Mouse (Mus musculus): ENCODE results near the gene Cdk5r2. TPM values are rescaled to one million over a fixed set of nuclear protein-coding genes. Genes with fewer than 3 reads are reported as not detected.

Cdk5r2 gene
- not detected in 2 replicates for polyA plus RNA-seq (2014; fragmentation: Nextera tagmentation; extraction: Ambion mirVana)

DNA sequence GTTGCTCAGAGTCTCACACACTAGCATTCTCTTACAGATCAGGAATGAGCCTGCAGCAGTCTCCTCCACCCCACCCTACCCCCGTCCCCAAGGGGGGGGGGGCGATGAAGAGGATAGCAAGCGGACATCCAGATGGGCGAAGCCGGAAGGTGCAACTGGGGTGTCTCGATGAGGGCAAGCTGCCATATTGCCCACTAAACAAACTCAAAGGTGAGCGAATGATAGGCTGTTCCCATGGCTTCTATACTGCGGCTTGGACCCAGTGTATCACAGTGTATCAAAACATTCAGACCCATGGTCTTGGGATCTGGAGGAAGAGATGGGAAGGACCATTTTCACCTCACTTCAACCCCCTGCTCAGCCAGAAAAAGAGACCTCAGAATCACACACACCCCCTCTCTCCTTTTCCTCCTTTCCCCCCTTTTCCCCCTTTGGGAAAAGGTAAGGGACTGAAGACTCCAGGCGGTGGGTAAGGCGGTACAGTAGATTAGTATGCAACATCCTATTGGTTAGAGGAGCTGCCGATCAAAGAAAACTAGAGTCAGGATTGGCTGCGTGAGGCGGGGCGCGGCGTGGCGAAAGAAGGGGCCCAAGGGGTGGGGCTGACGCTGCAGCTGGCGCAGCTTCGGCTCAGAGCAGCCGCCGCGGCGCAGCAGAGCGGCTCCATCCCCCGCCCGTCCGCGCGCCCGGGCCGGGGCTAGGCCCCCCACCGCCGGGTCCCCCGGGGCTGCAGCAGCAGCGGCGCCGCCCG is at the start of gene Cdk5r2:
Gene Cdk5r2 (plus strand): TSS at position 629 of the 751 bp plus-strand sequence.
- peak; percentile 93 for ATAC-seq (ENCODE audit: insufficient read depth)
- peak within 1 kb of the TSS; percentile 42 for H3K9ac ChIP-seq

DNA sequence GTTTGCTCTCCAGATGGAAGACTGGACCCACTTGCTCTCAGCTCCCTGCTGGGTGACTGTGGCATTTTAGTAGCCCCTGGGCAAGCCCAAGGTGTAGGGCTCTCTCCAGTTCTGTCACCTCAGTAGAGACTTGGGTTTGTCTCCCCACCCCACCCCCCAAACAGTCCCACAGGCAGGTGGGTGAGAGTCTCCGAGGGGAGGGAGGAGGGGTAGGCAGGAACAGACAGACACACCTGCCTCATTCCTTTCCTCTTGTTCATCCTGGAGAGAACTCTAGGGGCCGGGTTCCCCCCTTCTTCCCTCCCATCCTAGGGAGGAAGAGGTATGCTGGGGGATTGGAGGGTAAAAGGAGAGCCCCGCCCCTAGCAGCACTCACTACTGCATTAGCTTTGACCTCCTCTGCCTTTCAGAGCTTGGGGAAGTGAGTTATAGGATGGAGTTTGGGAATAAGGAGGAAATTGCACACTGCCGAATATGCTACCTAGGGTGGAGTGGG is 49.3 kb upstream of the Cdk5r2 start:
- 15% methylated on average over 4 of the region's 4 CpGs for WGBS
- no peak for DNase-seq
- Histone ChIP-seq H3K4me1 (ENCODE audit: insufficient read depth) (peaks cover 11% of the 10 kb centered on the region; the same call in 1 of the 2 replicates), H3K4me3 (ENCODE audit: low read depth, low read length) (no peak overlapping the region), H3K4me2 (no peak overlapping the region), H3K27me3 (ENCODE audit: insufficient read depth, low read length) (peaks cover 87% of the 10 kb centered on the region), H3K9ac (no peak overlapping the region), H3K9me3 (ENCODE audit: low read depth, low read length) (no peaks in the 10 kb centered on the region), H3K27ac (ENCODE audit: low read depth) (no peak overlapping the region), H3K36me3 (ENCODE audit: insufficient read depth) (no peaks in the 10 kb centered on the region)
- ATAC-seq (ENCODE audit: insufficient read depth): no peak
- no peak for TF ChIP-seq CTCF (IDR thresholded peaks at IDR 0.05; ENCODE audit: low read depth)

More for the DNA sequence above, at the start of gene Cdk5r2:
- TF ChIP-seq CTCF (IDR thresholded peaks at IDR 0.05; ENCODE audit: low read depth): no peak
- no peaks in the 10 kb centered on the region for H3K9me3 ChIP-seq (ENCODE audit: low read depth, low read length)
- DNase-seq: peak; percentile 95
- WGBS: 3% methylated on average over 39 of the region's 39 CpGs
- H3K27me3 ChIP-seq (ENCODE audit: insufficient read depth, low read length): peaks cover 96% of the 10 kb centered on the region
- H3K4me3 ChIP-seq (ENCODE audit: low read depth, low read length): peak within 1 kb of the TSS; percentile 59
- peaks cover 9% of the 10 kb centered on the region; the same call in 1 of the 2 replicates for H3K4me1 ChIP-seq (ENCODE audit: insufficient read depth)
- H3K4me2 ChIP-seq: peak within 1 kb of the TSS; percentile 95
- no peaks in the 10 kb centered on the region for H3K36me3 ChIP-seq (ENCODE audit: insufficient read depth)
- no peak within 1 kb of the TSS for H3K27ac ChIP-seq (ENCODE audit: low read depth)

DNA sequence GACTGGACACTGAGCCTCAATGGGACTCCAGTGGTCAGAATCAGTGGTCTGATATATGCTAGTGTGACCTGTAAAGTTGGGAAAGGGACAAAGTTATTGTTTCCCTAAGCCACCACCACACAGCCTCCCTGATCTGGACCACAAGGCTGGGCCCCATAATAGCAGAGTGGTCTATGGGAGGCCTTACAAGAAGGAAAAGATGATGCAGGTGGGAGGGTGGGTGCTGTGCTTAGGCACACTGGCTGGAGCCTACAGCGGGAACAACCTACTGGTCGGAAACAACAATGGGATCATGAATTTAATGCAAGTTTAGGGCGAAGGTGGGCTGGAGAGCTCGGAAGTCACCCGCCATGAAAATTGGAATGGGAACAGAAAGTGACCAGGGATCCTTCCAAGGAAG is 48.9 kb upstream of the Cdk5r2 start:
- H3K36me3 ChIP-seq (ENCODE audit: insufficient read depth): no peaks in the 10 kb centered on the region
- 0 out of 2 replicates have a peak overlapping the region, but pooled peaks have one; percentile 25 for H3K4me3 ChIP-seq (ENCODE audit: low read depth, low read length)
- 16% methylated on average over 5 of the region's 5 CpGs for WGBS
- peaks cover 83% of the 10 kb centered on the region for H3K27me3 ChIP-seq (ENCODE audit: insufficient read depth, low read length)
- ATAC-seq (ENCODE audit: insufficient read depth): no peak
- peaks cover 11% of the 10 kb centered on the region; the same call in 1 of the 2 replicates for H3K4me1 ChIP-seq (ENCODE audit: insufficient read depth)
- no peak overlapping the region for H3K27ac ChIP-seq (ENCODE audit: low read depth)
- H3K9me3 ChIP-seq (ENCODE audit: low read depth, low read length): no peaks in the 10 kb centered on the region
- TF ChIP-seq CTCF (IDR thresholded peaks at IDR 0.05; ENCODE audit: low read depth): no peak
- peak overlapping the region; percentile 56; the same call in 1 of the 2 replicates for H3K4me2 ChIP-seq
- no peak for DNase-seq
- no peak overlapping the region for H3K9ac ChIP-seq

DNA sequence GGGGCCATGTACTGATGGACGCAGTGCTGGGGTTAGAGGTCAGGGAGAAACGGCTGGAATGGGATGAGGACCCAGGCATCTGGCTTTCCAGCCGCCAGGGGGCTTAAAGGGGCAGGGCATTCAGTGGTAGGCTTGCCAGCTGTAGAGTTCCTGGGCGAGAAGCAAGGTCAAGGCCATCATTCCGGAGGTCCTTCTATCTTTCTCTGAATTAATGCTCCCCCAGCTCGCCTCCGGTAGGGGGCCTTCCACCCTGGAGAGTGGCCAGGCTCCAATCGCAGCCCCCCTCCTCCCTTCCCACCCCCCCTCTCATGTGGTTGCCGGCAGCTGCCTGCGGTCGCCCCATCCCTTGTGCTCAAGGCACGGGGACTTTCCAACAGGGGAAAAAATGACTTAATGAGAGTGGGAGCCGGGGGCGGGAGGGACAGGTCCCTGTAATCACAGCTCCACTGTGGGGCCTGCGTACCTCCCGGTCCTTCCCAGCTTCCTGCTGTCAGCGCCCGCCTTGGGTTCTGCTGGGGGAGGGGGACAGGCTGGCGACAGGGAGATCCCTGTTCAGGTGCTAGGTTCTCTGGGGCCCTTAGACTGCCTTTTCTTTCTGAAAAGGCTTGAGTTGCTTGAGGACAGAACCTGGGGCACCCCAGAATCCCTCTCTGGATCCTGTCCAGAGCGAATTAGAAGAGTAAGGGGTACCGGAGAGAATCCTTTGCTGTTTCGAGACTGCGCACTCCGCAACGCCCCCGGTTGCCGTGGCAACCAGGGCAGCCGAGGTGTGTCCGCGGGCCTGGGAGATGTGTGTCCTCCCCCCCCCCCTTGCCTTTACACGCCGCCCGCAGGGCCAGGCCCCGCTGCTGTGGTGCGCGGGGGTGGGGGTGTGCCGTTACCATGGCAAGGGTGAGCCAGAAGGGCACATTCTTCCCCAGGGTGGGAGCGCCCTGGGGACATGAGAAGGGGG is 48.1 kb upstream of the Cdk5r2 start:
- Histone ChIP-seq H3K36me3 (ENCODE audit: insufficient read depth) (no peaks in the 10 kb centered on the region), H3K4me1 (ENCODE audit: insufficient read depth) (peaks cover 11% of the 10 kb centered on the region; the same call in 1 of the 2 replicates), H3K4me3 (ENCODE audit: low read depth, low read length) (peak overlapping the region; percentile 25), H3K9ac (peak overlapping the region; percentile 26; the same call in 1 of the 2 replicates), H3K9me3 (ENCODE audit: low read depth, low read length) (no peaks in the 10 kb centered on the region), H3K4me2 (peak overlapping the region; percentile 56), H3K27me3 (ENCODE audit: insufficient read depth, low read length) (peaks cover 78% of the 10 kb centered on the region), H3K27ac (ENCODE audit: low read depth) (no peak overlapping the region)
- ATAC-seq (ENCODE audit: insufficient read depth) (no peak), DNase-seq (peak; percentile 51)
- peak; percentile 53 for TF ChIP-seq CTCF (IDR thresholded peaks at IDR 0.05; ENCODE audit: low read depth)
- WGBS: 2% methylated on average over 38 of the region's 38 CpGs

DNA sequence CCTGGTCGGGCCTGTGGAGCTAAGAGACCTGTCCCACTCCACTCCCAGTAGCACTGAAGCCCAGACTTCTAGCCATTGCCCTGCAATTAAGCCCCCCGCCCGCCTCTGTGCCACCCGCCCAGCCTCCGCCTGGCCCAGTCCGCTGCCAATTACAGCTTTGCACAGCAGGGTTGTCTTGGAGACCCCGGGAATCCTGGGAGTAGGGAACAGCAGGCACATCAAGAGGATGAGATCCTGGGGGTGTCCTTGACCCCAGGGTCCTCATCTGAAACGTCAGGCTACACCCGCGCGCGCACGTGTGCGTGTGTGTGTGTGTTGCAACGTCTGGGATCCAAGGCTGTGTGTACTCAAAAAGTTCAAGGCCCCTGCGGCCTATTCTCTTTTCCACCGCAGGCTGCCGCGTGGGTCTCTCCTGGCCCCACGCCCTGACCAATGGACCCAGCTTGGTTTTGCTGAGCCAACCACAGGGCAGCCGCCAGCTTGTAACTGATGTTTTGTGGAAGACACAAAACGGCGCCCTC is 47.1 kb upstream of the Cdk5r2 start:
- ATAC-seq (ENCODE audit: insufficient read depth) (peak; percentile 22), DNase-seq (no peak)
- Histone ChIP-seq H3K27me3 (ENCODE audit: insufficient read depth, low read length) (peaks cover 68% of the 10 kb centered on the region), H3K9ac (no peak overlapping the region), H3K4me3 (ENCODE audit: low read depth, low read length) (no peak overlapping the region), H3K4me1 (ENCODE audit: insufficient read depth) (peaks cover 11% of the 10 kb centered on the region; the same call in 1 of the 2 replicates), H3K36me3 (ENCODE audit: insufficient read depth) (no peaks in the 10 kb centered on the region), H3K27ac (ENCODE audit: low read depth) (no peak overlapping the region), H3K9me3 (ENCODE audit: low read depth, low read length) (no peaks in the 10 kb centered on the region), H3K4me2 (peak overlapping the region; percentile 56)
- WGBS: 6% methylated on average over 23 of the region's 23 CpGs
- no peak for TF ChIP-seq CTCF (IDR thresholded peaks at IDR 0.05; ENCODE audit: low read depth)

DNA sequence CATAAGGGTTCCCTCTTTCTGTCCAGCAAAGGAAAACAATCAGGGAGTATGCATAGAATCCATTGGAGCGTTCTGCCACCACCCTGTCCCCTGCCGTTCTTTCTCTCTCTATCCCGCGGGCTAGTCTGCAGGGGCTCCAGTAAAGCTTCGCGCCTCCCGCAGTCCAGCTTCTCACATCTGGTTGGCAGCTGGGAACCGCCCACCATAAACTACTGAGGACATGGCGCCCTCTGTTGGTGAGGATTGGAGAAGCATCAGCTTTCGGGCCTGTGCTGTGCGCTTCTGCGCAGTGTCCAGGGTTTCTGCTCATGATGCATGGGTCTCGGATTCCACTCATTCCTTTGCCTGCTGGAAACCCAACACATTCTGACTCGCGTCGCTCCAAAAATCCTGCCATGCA is 46.7 kb upstream of the Cdk5r2 start:
- H3K4me3 ChIP-seq (ENCODE audit: low read depth, low read length): 0 out of 2 replicates have a peak overlapping the region, but pooled peaks have one; percentile 9
- WGBS: under 1% methylated on average over 16 of the region's 16 CpGs
- peaks cover 11% of the 10 kb centered on the region; the same call in 1 of the 2 replicates for H3K4me1 ChIP-seq (ENCODE audit: insufficient read depth)
- ATAC-seq (ENCODE audit: insufficient read depth) (peak; percentile 87), DNase-seq (peak; percentile 99)
- H3K9me3 ChIP-seq (ENCODE audit: low read depth, low read length): no peaks in the 10 kb centered on the region
- H3K27ac ChIP-seq (ENCODE audit: low read depth): no peak overlapping the region
- H3K9ac ChIP-seq: no peak overlapping the region
- H3K27me3 ChIP-seq (ENCODE audit: insufficient read depth, low read length): peaks cover 63% of the 10 kb centered on the region
- TF ChIP-seq CTCF (IDR thresholded peaks at IDR 0.05; ENCODE audit: low read depth): peak; percentile 97
- peak overlapping the region; percentile 56 for H3K4me2 ChIP-seq
- H3K36me3 ChIP-seq (ENCODE audit: insufficient read depth): no peaks in the 10 kb centered on the region
